Mouse (Mus musculus) CH12.LX (cell line): Measurements from ENCODE around the gene Neurl1b.
A peak's percentile ranks its signal among the peaks of the same experiment; 100 is the strongest.

Source experiments
- CHD2 ChIP-seq: IDR thresholded peaks from 2 replicates; pipeline ENCODE4 v1.6.1; 2011; ENCODE audit warnings: low read length, improper control_type of control experiment
- CTCF ChIP-seq, 2 experiments: IDR thresholded peaks in 1 of 2; conservative IDR thresholded peaks in 1 of 2; 2 replicates each; pipeline ENCODE4 v1.5.1; 2011 to 2012; ENCODE audit warnings: low read depth in 2 of 2, low read length in 2 of 2, improper control_type of control experiment in 1 of 2, inconsistent platforms in 1 of 2, mild to moderate bottlenecking in 1 of 2, moderate library complexity in 1 of 2
- ELF1 ChIP-seq: IDR thresholded peaks from 2 replicates; pipeline ENCODE4 v1.6.1; 2014; ENCODE audit warnings: low read depth, mild to moderate bottlenecking, inconsistent platforms, low read length, improper control_type of control experiment
- EP300 ChIP-seq: IDR thresholded peaks from 2 replicates; pipeline ENCODE4 v1.6.1; 2011; ENCODE audit warnings: low read length, improper control_type of control experiment
- IRF4 ChIP-seq: IDR thresholded peaks from 2 replicates; pipeline ENCODE4 v1.6.1; 2014; ENCODE audit warnings: low read depth, mild to moderate bottlenecking, inconsistent platforms, low read length, improper control_type of control experiment
- MEF2A ChIP-seq: IDR thresholded peaks from 2 replicates; pipeline ENCODE4 v1.6.1; 2014; ENCODE audit warnings: low read depth, mild to moderate bottlenecking, inconsistent platforms, low read length, improper control_type of control experiment, borderline replicate concordance
- MXI1 ChIP-seq: IDR thresholded peaks from 2 replicates; pipeline ENCODE4 v1.6.1; 2011; ENCODE audit warnings: mild to moderate bottlenecking, low read depth, low read length, improper control_type of control experiment
- NRF1 ChIP-seq: IDR thresholded peaks from 2 replicates; pipeline ENCODE4 v1.6.1; 2014; ENCODE audit warnings: low read depth, mild to moderate bottlenecking, inconsistent platforms, low read length, improper control_type of control experiment, moderate library complexity
- POLR2A ChIP-seq: IDR thresholded peaks from 2 replicates; pipeline ENCODE4 v1.6.1; 2011; ENCODE audit warnings: low read depth, mild to moderate bottlenecking, improper control_type of control experiment, low read length
- ZKSCAN1 ChIP-seq: IDR thresholded peaks from 2 replicates; pipeline ENCODE4 v1.6.1; 2012; ENCODE audit warnings: low read depth, inconsistent platforms, low read length, improper control_type of control experiment, borderline replicate concordance

GRCm38 (mm10) chr17:26451651-26452295 lies 37.1 kb downstream of the Neurl1b start:
- no peak for TF ChIP-seq EP300
- no peak for TF ChIP-seq CHD2
- peak; percentile 56; the same call in 1 of the 2 replicates for TF ChIP-seq MEF2A
- no peak for TF ChIP-seq MXI1
- TF ChIP-seq ELF1, result no peak
- TF ChIP-seq POLR2A, result no peak
- TF ChIP-seq ZKSCAN1, result no peak
- peak; percentile 48 to 71; a peak in 3 of 4 replicates for TF ChIP-seq CTCF (conservative IDR thresholded peaks at IDR 0.05 in 1 of 2, IDR thresholded peaks at IDR 0.05 in 1 of 2; ENCODE audit: low read depth in 2 of 2, low read length in 2 of 2)
- TF ChIP-seq IRF4, result no peak
- TF ChIP-seq NRF1, result no peak
